Mouse (Mus musculus) T-cell, adult 2 months (primary cell): Measurements from ENCODE around the gene Gm49369.
"Not testable (repeated sequence)": the region's sequence is repeated elsewhere in the genome, so short reads cannot be mapped to it uniquely, and the experiment has no call there.

Experiments used
- DNase-seq: peaks from one replicate; pipeline ENCODE4 v3.0.0; 2022; ENCODE audit warnings: low spot score

Gm49369 gene

GRCm38 (mm10) chr7:142328507-142328906, 54.0 kb downstream of the Gm49369 start:
- DNase-seq: no peak

DNA sequence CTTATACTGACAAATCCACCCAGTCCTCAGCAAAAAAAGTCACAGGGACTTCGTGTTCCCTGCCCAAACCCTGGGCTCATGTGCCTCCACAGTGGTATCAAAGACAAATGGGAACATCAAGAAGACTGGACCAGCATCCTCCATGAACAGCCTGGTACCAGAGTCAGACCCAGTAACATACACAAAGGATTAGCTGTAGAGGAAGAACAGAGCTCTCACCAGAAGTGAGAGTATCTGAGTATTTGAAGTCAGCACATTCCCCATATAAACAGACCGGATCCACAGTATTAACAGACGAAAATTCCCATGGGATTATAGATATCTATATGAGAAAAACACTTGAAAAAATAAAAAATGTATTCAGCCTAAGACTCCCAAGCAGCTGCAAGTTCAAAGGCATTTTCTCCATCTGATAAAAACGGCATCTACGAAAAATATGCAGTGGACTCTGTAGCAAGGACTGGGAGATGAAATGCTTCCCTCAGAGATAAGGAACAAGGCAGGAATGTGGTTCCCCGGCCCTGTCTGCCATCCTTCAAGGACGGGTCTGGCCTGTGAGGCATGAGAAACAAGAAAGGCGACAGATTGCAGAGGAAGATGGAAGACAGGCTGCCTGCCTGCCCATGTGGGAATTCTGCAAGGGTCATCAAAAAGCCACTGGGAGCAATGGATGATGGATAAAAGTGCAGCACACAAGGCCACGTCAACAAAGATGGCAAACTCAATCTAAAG, 55.6 kb downstream of the Gm49369 start:
- no peak for DNase-seq

DNA sequence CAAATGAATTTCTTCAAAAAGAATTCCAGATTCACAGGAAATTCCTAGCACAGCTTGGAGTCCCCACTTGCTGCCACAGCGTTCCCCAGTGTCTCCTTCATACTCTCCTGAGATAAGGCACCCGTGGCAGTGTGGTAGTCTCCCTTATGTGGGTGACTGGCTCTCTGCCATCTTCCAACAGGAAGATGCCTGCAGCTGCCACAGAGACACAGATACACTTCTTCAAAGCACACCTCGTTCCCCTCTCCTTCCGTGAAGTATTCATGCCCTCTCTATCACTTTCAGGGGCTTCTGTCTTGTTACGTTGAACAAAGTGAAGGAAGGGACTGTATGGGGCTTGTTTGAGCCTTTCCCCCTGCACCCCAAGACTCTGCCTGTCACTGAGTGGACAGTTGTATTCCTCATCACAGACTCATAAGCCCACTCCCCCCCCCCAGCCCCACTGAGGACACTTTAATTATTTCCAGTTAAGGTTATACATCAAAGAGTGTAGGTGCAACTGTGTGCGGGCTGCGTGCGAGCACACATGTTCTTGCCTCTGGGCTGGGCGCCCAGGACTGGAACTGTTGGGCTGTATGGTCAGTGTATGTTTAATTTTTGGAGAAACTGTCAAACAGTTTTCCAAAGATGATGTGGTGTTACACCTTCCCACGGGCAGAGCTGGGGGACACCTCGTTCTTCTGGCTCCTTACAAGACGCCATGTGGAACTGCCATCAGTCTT, 58.9 kb downstream of the Gm49369 start:
- no peak for DNase-seq

- no peak for DNase-seq
These were observed 59.8 kb downstream of the Gm49369 start for GRCm38 (mm10) chr7:142322641-142323040.

DNA sequence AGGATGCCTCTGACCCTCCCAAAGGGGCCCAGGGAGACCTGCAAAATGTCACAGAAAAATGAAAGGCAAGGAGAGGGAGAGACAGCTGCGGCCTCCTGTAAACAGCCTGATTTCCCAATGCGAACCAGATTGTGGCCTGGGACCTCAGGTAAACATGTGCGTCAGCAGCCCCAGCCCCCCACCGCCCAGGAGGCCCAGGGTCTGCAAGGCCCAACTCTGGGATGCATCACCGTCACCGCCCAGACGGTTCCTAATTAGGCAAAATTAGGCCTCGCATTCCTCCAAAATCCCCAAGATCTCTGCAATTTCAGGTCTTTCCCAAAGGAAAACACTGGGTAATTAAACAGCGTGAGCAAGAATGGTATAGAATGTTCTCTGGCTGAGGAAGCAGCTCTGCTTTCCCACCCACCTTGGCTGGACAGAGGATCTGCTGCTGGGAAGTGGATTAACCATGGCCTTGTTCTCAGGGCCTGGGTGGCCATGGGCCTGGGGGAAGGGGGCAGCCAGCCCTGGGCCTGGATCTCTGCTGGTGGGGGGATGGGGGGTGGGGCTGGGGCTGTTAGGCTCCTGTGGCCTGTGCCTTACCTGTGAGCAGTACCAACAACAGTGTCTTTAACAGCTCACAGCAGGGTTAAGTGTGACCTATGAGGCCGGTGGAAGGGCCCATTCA, 60.7 kb downstream of the Gm49369 start:
- DNase-seq: not testable (repeated sequence)
